Mouse (Mus musculus): ENCODE measurements around the gene Coq8a.

DNA sequence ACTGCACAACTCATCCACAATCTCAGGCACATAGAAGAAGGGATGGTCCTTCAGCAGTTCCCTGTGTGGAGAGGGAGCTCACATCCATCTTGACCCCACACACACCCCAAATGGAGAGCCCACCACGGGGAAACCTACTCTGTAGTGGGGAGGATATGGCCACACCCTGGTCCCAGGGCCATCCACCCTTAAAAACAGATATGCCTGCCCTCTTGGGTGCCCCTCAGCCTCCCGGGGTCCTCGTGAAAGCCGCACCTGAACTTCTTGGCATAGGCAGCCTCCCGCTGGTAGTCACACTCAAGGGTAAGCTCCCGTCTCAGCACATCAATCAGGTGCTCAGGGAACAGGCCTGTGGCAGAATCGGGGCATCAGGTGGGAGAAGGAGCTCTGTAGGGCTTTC is 30.2 kb downstream of the Coq8a start:
- TF ChIP-seq POLR2A (IDR thresholded peaks at IDR 0.05; ENCODE audit: borderline replicate concordance, insufficient read depth, low read length) (no peak), CTCF (IDR thresholded peaks at IDR 0.05; ENCODE audit: borderline replicate concordance, insufficient read depth, low read depth, low read length) (no peak)
